Mouse (Mus musculus) bone marrow, adult 2 months (tissue): ENCODE data around the gene Senp7.

Experiments
- CTCF ChIP-seq: fragments of 200-500 bp; IDR thresholded peaks from 2 replicates; pipeline ENCODE4 v1.5.1; 2011; ENCODE audit warnings: low read length, control low read depth; ENCODE audit not compliant: control insufficient read depth, insufficient read depth
- POLR2A ChIP-seq: fragments of 200-500 bp; IDR thresholded peaks from 2 replicates; pipeline ENCODE4 v1.6.1; 2011; ENCODE audit warnings: low read depth, mild to moderate bottlenecking, control low read depth, low read length, borderline replicate concordance; ENCODE audit not compliant: control insufficient read depth

DNA sequence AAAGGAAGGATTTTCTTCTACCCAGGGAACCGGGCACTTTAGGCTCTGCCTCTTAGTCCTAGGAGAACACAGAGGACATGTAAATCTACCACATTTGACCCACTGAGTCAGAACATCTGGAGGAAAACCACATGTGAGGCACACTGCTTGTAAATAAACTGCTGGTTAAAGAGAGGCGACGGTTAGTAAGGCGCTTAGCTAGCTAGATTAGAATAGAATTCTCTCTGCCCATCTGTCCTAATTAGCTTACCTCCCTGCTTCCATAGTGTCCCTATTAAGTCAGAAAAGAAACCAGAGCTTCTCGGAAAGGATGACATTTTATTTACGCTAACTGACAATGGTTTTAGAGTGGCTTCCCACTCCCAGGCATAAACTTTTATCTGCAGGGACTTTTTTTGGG, 155.9 kb downstream of the Senp7 start, which contains the start of gene Impg2:
- no peak for TF ChIP-seq CTCF
- TF ChIP-seq POLR2A, result no peak
